16 mouse cellular contexts compared by ENCODE assay signal in the genomic region with DNA sequence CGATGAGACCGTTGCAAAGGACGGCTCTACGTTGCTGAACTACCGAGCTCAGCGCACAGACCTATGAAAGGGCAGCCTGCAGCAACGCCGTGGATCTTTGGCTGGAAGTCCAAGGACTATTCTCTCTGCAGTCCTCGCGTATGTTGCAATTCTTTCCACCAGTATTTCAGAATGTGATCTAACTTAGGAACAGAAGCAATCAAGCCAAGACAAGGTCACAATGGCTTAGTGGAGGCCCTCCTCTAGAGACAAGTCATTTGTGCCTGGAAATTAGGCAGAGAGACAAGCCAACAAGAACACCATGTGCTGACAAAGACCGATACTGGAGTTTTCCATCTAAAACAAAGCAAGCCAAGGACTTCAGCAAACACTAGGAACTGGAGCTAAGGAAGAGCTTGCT. TPM values are rescaled to one million over a fixed set of nuclear protein-coding genes. Genes with fewer than 3 reads are reported as not detected.
A peak's percentile ranks its signal among the peaks of the same experiment; 100 is the strongest.
DNase-seq lines count a peak whose midpoint lies in the region; ATAC-seq and TF ChIP-seq lines count a peak whose summit lies in the region.
"Had no signal": no experiment of that assay in that cellular context is flagged by ENCODE, and none has a peak within 500 bp of the region (broad histone marks: within the 10 kb centered on the region; RNA-seq: fewer than 3 reads in every experiment).

No protein-coding gene starts in this region.

- peak; percentile 86 for DNase-seq in adrenal gland, adult 2 months
- peak; percentile 49 for DNase-seq in adrenal gland, postnatal 25 days
- DNase-seq in lung, postnatal 25 days (ENCODE audit: low spot score) = peak; percentile 55
- no peak for DNase-seq in frontal cortex, postnatal 36 days (ENCODE audit: low spot score in 2 of 2)
- no peak for DNase-seq in cerebellum, postnatal 10 days
- DNase-seq: cerebellum, adult 8-10 months; gastrocnemius, postnatal 14 days; kidney, adult 9 months had no signal

- H3K36me3 ChIP-seq in intestine, embryonic 16.5 days (ENCODE audit: control insufficient read depth, insufficient read depth, low read length) = no peaks in the 10 kb centered on the region
- no peaks in the 10 kb centered on the region for H3K36me3 ChIP-seq in intestine, postnatal 0 days (ENCODE audit: control insufficient read depth, insufficient read depth)
- H3K36me3 ChIP-seq: hindbrain, embryonic 13.5 days had no signal

- no peak overlapping the region for H3K4me2 ChIP-seq in intestine, embryonic 16.5 days (ENCODE audit: low read depth, low read length)
- H3K4me2 ChIP-seq in intestine, postnatal 0 days (replicated peaks; ENCODE audit: low read depth) = no peak overlapping the region
- H3K4me2 ChIP-seq: hindbrain, embryonic 13.5 days had no signal

- no peaks in the 10 kb centered on the region for H3K27me3 ChIP-seq in intestine, embryonic 16.5 days (replicated peaks; ENCODE audit: control insufficient read depth, insufficient read depth, low read length)
- H3K27me3 ChIP-seq in intestine, postnatal 0 days (replicated peaks; ENCODE audit: control insufficient read depth, insufficient read depth, low read length) = no peaks in the 10 kb centered on the region
- H3K27me3 ChIP-seq: CH12.LX; hindbrain, embryonic 13.5 days; Patski had no signal

- H3K4me3 ChIP-seq in intestine, embryonic 16.5 days (ENCODE audit: low read length) = no peak overlapping the region
- no peak overlapping the region for H3K4me3 ChIP-seq in intestine, postnatal 0 days (ENCODE audit: low read depth, low read length)
- H3K4me3 ChIP-seq: hindbrain, embryonic 13.5 days; myocyte had no signal

- 70% methylated on average over 11 of the region's 11 CpGs for WGBS in intestine, embryonic 16.5 days
- 46% methylated on average over 11 of the region's 11 CpGs for WGBS in intestine, postnatal 0 days

- peaks cover 4% of the 10 kb centered on the region; the same call in 1 of the 2 replicates for H3K4me1 ChIP-seq in intestine, embryonic 16.5 days (ENCODE audit: control insufficient read depth, insufficient read depth, low read length)
- no peaks in the 10 kb centered on the region for H3K4me1 ChIP-seq in intestine, postnatal 0 days (replicated peaks; ENCODE audit: control insufficient read depth, insufficient read depth, low read length)
- H3K4me1 ChIP-seq: hindbrain, embryonic 13.5 days had no signal

- no peaks in the 10 kb centered on the region for H3K9me3 ChIP-seq in intestine, embryonic 16.5 days (ENCODE audit: control insufficient read depth, low read length)
- H3K9me3 ChIP-seq in intestine, postnatal 0 days (ENCODE audit: control insufficient read depth) = no peaks in the 10 kb centered on the region
- H3K9me3 ChIP-seq: hindbrain, embryonic 13.5 days had no signal

- TF ChIP-seq CTCF in intestine, postnatal 0 days (IDR thresholded peaks at IDR 0.05; ENCODE audit: low read depth) = no peak

- H3K27ac ChIP-seq in intestine, embryonic 16.5 days (ENCODE audit: low read length) = no peak overlapping the region
- no peak overlapping the region for H3K27ac ChIP-seq in intestine, postnatal 0 days (ENCODE audit: low read depth, low read length)
- H3K27ac ChIP-seq: hindbrain, embryonic 13.5 days; liver, embryonic 14.5 days; stomach, postnatal 0 days had no signal

- no peak overlapping the region for H3K9ac ChIP-seq in intestine, embryonic 16.5 days (ENCODE audit: low read depth, low read length)
- H3K9ac ChIP-seq in intestine, postnatal 0 days (ENCODE audit: low read depth, low read length) = no peak overlapping the region
- H3K9ac ChIP-seq: hindbrain, embryonic 13.5 days; liver, embryonic 14.5 days had no signal

- peak; percentile 55; the same call in 1 of the 2 replicates for ATAC-seq in intestine, embryonic 16.5 days
- ATAC-seq in intestine, postnatal 0 days = no peak
- ATAC-seq: Patski had no signal

RNA-seq across cellular contexts. Expression of a gene that starts 24.0 kb away (rescaled TPM):
- polyA plus RNA-seq in intestine, embryonic 16.5 days (2015; fragmentation: Nextera tagmentation; extraction: Ambion mirVana) = 31.1 and 31.3 TPM in 2 replicates
- 17.5 and 19.5 TPM in 2 replicates for polyA plus RNA-seq in intestine, postnatal 0 days (2015; fragmentation: Nextera tagmentation; extraction: Ambion mirVana)
- total RNA-seq in adrenal gland, adult 2 months (2021) = 10 to 100 TPM; 34.8 to 41.6 TPM
- 17.6 and 20.3 TPM in 2 replicates for polyA plus RNA-seq in adrenal gland, adult 2 months (2012; rRNA removed)
- 43.1 and 56.9 TPM in 2 replicates for total RNA-seq in adrenal gland, postnatal 25 days (2021)

RNA-seq across cellular contexts. Expression of a gene that starts 52.1 kb away (rescaled TPM):
- polyA plus RNA-seq in intestine, embryonic 16.5 days (2015; fragmentation: Nextera tagmentation; extraction: Ambion mirVana) = 8.3 and 8.7 TPM in 2 replicates
- 6.0 and 6.4 TPM in 2 replicates for polyA plus RNA-seq in intestine, postnatal 0 days (2015; fragmentation: Nextera tagmentation; extraction: Ambion mirVana)
- 10 to 100 TPM; 12.0 to 14.1 TPM for total RNA-seq in adrenal gland, adult 2 months (2021)
- 5.5 and 5.9 TPM in 2 replicates for polyA plus RNA-seq in adrenal gland, adult 2 months (2012; rRNA removed)
- 17.0 and 17.2 TPM in 2 replicates for total RNA-seq in adrenal gland, postnatal 25 days (2021)

Comparison
In these comparisons a context has a peak if more than half of its experiments do, and no peak if none do; other contexts are left out.
1. DNase-seq: peak in adrenal gland, adult 2 months (single experiment), adrenal gland, postnatal 25 days (single experiment) and lung, postnatal 25 days (single experiment); none in frontal cortex, postnatal 36 days (0 of 2) and cerebellum, postnatal 10 days (0 of 2).